Comparison of ENCODE assay signal across 9 mouse cellular contexts in the genomic region with DNA sequence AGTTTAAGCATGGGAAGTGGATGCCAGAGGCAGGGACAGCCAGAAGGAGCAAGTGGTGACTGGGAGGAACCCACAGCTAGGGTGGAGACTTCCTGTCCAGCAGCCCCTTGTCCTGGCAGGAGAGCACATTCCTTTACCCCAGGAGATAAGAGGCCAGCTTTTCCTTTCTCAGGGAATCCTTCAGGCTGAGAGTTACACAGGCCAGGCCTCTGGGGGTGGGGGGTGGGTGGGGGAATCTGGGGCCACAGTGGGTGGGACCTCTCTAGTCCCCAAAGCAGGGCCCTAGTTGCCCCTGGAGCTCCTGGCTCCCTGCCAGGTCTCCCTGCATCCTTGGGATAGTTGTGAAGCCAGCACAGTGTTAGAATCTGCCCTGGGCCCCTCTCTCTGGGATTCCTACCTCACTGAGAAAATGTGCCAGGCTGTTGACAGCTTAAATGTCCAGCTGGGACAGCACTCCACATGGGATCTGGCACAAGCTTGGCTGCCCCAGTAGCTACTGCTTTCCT.
DNase-seq lines count a peak whose midpoint lies in the region; ATAC-seq and TF ChIP-seq lines count a peak whose summit lies in the region.
"Had no signal": no experiment of that assay in that cellular context is flagged by ENCODE, and none has a peak within 500 bp of the region (broad histone marks: within the 10 kb centered on the region; RNA-seq: fewer than 3 reads in every experiment).

No protein-coding gene starts in this region.

- no peak overlapping the region for H3K4me2 ChIP-seq in midbrain, embryonic 15.5 days

- no peaks in the 10 kb centered on the region for H3K27me3 ChIP-seq in limb, embryonic 10.5 days (ENCODE audit: low read depth, poor library complexity, severe bottlenecking)
- no peaks in the 10 kb centered on the region for H3K27me3 ChIP-seq in midbrain, embryonic 15.5 days (replicated peaks)

- no peak for TF ChIP-seq POLR2A in embryonic fibroblast, embryonic 13.5 days (IDR thresholded peaks at IDR 0.05; ENCODE audit: low read depth, low read length)

- ATAC-seq in midbrain, embryonic 15.5 days (replicated peaks) = no peak

- H3K4me1 ChIP-seq in embryonic fibroblast, embryonic 13.5 days (ENCODE audit: control insufficient read depth, insufficient read depth, low read length) = peaks cover 16% of the 10 kb centered on the region
- peaks cover 64% of the 10 kb centered on the region for H3K4me1 ChIP-seq in limb, embryonic 10.5 days
- peaks cover 19% of the 10 kb centered on the region for H3K4me1 ChIP-seq in midbrain, embryonic 15.5 days

- H3K9me3 ChIP-seq in limb, embryonic 10.5 days (replicated peaks) = no peaks in the 10 kb centered on the region
- H3K9me3 ChIP-seq in midbrain, embryonic 15.5 days = no peaks in the 10 kb centered on the region

- no peak overlapping the region for H3K9ac ChIP-seq in midbrain, embryonic 15.5 days

- H3K4me3 ChIP-seq in embryonic fibroblast, embryonic 13.5 days (ENCODE audit: insufficient read depth, low read length) = no peak overlapping the region
- no peak overlapping the region for H3K4me3 ChIP-seq in limb, embryonic 10.5 days
- H3K4me3 ChIP-seq in midbrain, embryonic 15.5 days = no peak overlapping the region
- H3K4me3 ChIP-seq: erythroblast, embryonic 14.5 days had no signal

- no peaks in the 10 kb centered on the region for H3K36me3 ChIP-seq in limb, embryonic 10.5 days
- no peaks in the 10 kb centered on the region for H3K36me3 ChIP-seq in midbrain, embryonic 15.5 days (replicated peaks)

- intact Hi-C loops in heart, postnatal 36 days (cut with DNase I) = loop anchor here (2.0 to 5.0 kb wide), 2 partner anchors 96 to 117 kb away; no protein-coding TSS in a partner anchor

- TF ChIP-seq CTCF in embryonic fibroblast, embryonic 13.5 days (IDR thresholded peaks at IDR 0.05; ENCODE audit: borderline replicate concordance, insufficient read depth, low read length) = no peak

- peak; percentile 62 for DNase-seq in gastrocnemius, adult 18-20 months (ENCODE audit: low spot score)
- no peak for DNase-seq in gastrocnemius, postnatal 4 days (ENCODE audit: low spot score in 2 of 2)
- peak; percentile 71 to 86 for DNase-seq in heart, postnatal 36 days
- no peak for DNase-seq in limb, embryonic 10.5 days (ENCODE audit: low spot score)
- no peak for DNase-seq in spleen, postnatal 36 days (ENCODE audit: low spot score in 2 of 2)
- no peak for DNase-seq in frontal cortex, postnatal 25 days (ENCODE audit: low spot score in 2 of 2)

- H3K27ac ChIP-seq in embryonic fibroblast, embryonic 13.5 days (ENCODE audit: insufficient read depth, low read length) = peak overlapping the region; percentile 53
- peak overlapping the region; percentile 74 for H3K27ac ChIP-seq in limb, embryonic 10.5 days
- H3K27ac ChIP-seq in midbrain, embryonic 15.5 days = 0 out of 2 replicates have a peak overlapping the region, but pooled peaks have one; percentile 34

Comparison
In these comparisons a context has a peak if more than half of its experiments do, and no peak if none do; other contexts are left out.
1. DNase-seq: peak in gastrocnemius, adult 18-20 months (single experiment) and heart, postnatal 36 days (2 of 2); none in gastrocnemius, postnatal 4 days (0 of 2), limb, embryonic 10.5 days (single experiment), spleen, postnatal 36 days (0 of 2) and frontal cortex, postnatal 25 days (0 of 2).
2. Peak in every context shown above with its lines, with median percentiles within 50 percentile points of each other: H3K27ac ChIP-seq.